Mouse (Mus musculus) stomach, postnatal 0 days (tissue): ENCODE measurements around the gene Agpat4.

Experiments
- CTCF ChIP-seq: IDR thresholded peaks from 2 replicates; pipeline ENCODE4 v1.5.1; 2016; ENCODE audit warnings: antibody characterized with exemption, low read depth, mild to moderate bottlenecking, moderate library complexity
- EP300 ChIP-seq: optimal IDR thresholded peaks from 2 replicates; pipeline ENCODE3; 2016; ENCODE audit warnings: antibody characterized with exemption

DNA sequence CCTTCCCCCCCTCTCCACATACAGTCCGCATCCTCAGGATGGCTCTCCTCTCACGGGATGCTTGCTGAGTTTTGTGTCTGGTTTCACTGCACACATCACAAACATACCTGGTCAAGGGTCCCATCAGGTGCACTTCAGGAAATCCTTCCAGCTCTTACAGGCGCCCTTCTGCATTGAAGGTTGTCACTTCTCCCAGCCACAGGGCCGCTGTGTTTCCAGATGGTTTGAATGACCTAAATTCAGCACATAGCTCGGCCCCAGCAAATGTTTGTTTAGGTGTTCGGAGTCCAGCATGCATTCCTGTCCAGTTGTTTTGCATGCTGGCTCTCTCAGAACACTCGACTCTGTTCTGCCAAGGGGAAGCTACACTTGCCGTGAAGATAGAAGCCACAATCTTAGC lies 65.8 kb downstream of the Agpat4 start:
- no peak for TF ChIP-seq CTCF
- TF ChIP-seq EP300: no peak
